Mouse (Mus musculus) neural tube, embryonic 10.5 days (tissue): ENCODE data around the gene Smpd3.

Source experiments
- DNase-seq: peaks from one replicate; pipeline ENCODE4 v3.0.0-alpha.2; 2017; ENCODE audit warnings: low spot score; ENCODE audit errors: extremely low spot score

The Smpd3 gene

GRCm38 (mm10) chr8:106337852-106338521, at the start of gene Smpd3:
Gene Smpd3, minus strand, starts transcription at chr8:106337988.
- DNase-seq: peak; percentile 98

GRCm38 (mm10) chr8:106381026-106381425, 43.2 kb upstream of the Smpd3 start:
- no peak for DNase-seq

GRCm38 (mm10) chr8:106379357-106379756, 41.6 kb upstream of the Smpd3 start:
- no peak for DNase-seq

- no peak for DNase-seq
Observed at GRCm38 (mm10) chr8:106378501-106379048, 40.8 kb upstream of the Smpd3 start.

GRCm38 (mm10) chr8:106376862-106377261, 39.1 kb upstream of the Smpd3 start:
- no peak for DNase-seq

GRCm38 (mm10) chr8:106375957-106376356, 38.2 kb upstream of the Smpd3 start:
- DNase-seq: no peak

- DNase-seq: no peak
Observed at GRCm38 (mm10) chr8:106369069-106369468, 31.3 kb upstream of the Smpd3 start.

GRCm38 (mm10) chr8:106368501-106368900, 30.7 kb upstream of the Smpd3 start:
- DNase-seq: no peak

- no peak for DNase-seq
Observed at GRCm38 (mm10) chr8:106364837-106365236, 27.0 kb upstream of the Smpd3 start.

- no peak for DNase-seq
Observed at GRCm38 (mm10) chr8:106364278-106364677, 26.5 kb upstream of the Smpd3 start.

- DNase-seq: no peak
Observed at GRCm38 (mm10) chr8:106363321-106363720, 25.5 kb upstream of the Smpd3 start.

- no peak for DNase-seq
Observed at GRCm38 (mm10) chr8:106359650-106360338, 22.0 kb upstream of the Smpd3 start.

- DNase-seq: no peak
Observed at GRCm38 (mm10) chr8:106351135-106351534, 13.3 kb upstream of the Smpd3 start.

- no peak for DNase-seq
Observed at GRCm38 (mm10) chr8:106349398-106349797, 11.6 kb upstream of the Smpd3 start.

- no peak for DNase-seq
Observed at GRCm38 (mm10) chr8:106346123-106346522, 8.3 kb upstream of the Smpd3 start.

GRCm38 (mm10) chr8:106343471-106343870, 5.7 kb upstream of the Smpd3 start:
- no peak for DNase-seq

- no peak for DNase-seq
Observed at GRCm38 (mm10) chr8:106342828-106343227, 5.0 kb upstream of the Smpd3 start.

- no peak for DNase-seq
Observed at GRCm38 (mm10) chr8:106338741-106339209, 987 bp upstream of the Smpd3 start.

GRCm38 (mm10) chr8:106336561-106336960, 1.2 kb downstream of the Smpd3 start:
- DNase-seq: peak; percentile 40

GRCm38 (mm10) chr8:106336031-106336430, 1.8 kb downstream of the Smpd3 start:
- no peak for DNase-seq

GRCm38 (mm10) chr8:106335196-106335595, 2.6 kb downstream of the Smpd3 start:
- DNase-seq: no peak

GRCm38 (mm10) chr8:106333346-106333745, 4.4 kb downstream of the Smpd3 start:
- no peak for DNase-seq

GRCm38 (mm10) chr8:106332498-106332897, 5.3 kb downstream of the Smpd3 start:
- DNase-seq: no peak
